Mouse (Mus musculus) forebrain, embryonic 12.5 days (tissue): ENCODE measurements at regions not wholly inside any gene's neighbourhood (a gene's known extent, or its start where the extent isn't known, plus 50 kb on each side); places are given as distances from the start of the nearest gene placed in this dataset.

Experiments
- ATAC-seq: fragments of 200-750 bp; cut with Nextera tagmentation; 2 replicates; pipeline ENCODE4 v1.8.0; 2017; ENCODE audit warnings: moderate TSS enrichment; ENCODE audit not compliant: low FRiP score
- H3K27ac ChIP-seq: fragments of 300-500 bp; sonication (generic); 2 replicates; pipeline ENCODE4 v1.5.1; 2016; ENCODE audit warnings: mild to moderate bottlenecking
- H3K27me3 ChIP-seq: fragments of 300-500 bp; sonication (generic); 2 replicates; pipeline ENCODE4 v1.6.1; 2016; ENCODE audit warnings: mild to moderate bottlenecking
- H3K36me3 ChIP-seq: fragments of 300-500 bp; sonication (generic); replicated peaks from 2 replicates; pipeline ENCODE4 v1.6.1; 2016; ENCODE audit warnings: mild to moderate bottlenecking
- H3K4me1 ChIP-seq: fragments of 300-500 bp; sonication (generic); 2 replicates; pipeline ENCODE4 v1.6.1; 2016
- H3K4me2 ChIP-seq: fragments of 300-500 bp; sonication (generic); 2 replicates; pipeline ENCODE4 v1.6.1; 2016; ENCODE audit warnings: mild to moderate bottlenecking, moderate library complexity
- H3K4me3 ChIP-seq: fragments of 300-500 bp; sonication (generic); replicated peaks from 2 replicates; pipeline ENCODE4 v1.5.1; 2016; ENCODE audit warnings: mild to moderate bottlenecking
- H3K9ac ChIP-seq: fragments of 300-500 bp; sonication (generic); 2 replicates; pipeline ENCODE4 v1.6.1; 2016; ENCODE audit warnings: mild to moderate bottlenecking
- H3K9me3 ChIP-seq: fragments of 300-500 bp; sonication (generic); 2 replicates; pipeline ENCODE4 v1.6.1; 2016
- WGBS: fragments of 180-500 bp; shearing (Covaris S2); methylation state at CpG from one replicate; pipeline ENCODE4 v1.1.7; 2016; 5-methylcytosine and 5-hydroxymethylcytosine counted together

DNA sequence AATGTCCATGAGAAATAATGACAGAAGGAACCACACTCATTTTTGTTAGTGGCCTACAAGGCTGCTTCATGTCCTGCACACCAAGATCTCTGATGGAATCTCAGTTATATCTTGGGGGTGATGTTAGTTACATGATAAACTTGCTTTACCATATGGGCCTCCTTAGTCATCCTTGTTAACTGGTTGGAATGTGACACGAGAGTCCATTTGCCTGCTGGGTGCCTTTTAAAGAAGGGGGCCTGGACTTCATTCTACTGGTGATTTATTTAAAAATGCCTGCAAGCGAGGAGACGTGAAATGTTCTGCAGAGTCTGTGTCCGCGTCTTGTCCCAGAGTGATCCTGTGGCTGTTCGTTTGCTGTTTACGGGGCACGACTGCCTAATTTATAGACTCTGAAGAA, 55.1 kb upstream of the Pdzrn3 start:
- Histone ChIP-seq H3K9me3 (no peaks in the 10 kb centered on the region), H3K36me3 (no peaks in the 10 kb centered on the region), H3K9ac (no peak overlapping the region), H3K27ac (no peak overlapping the region), H3K4me3 (no peak overlapping the region), H3K27me3 (peaks cover 5% of the 10 kb centered on the region; the same call in 1 of the 2 replicates), H3K4me1 (no peaks in the 10 kb centered on the region), H3K4me2 (no peak overlapping the region)
- 83% methylated on average over 8 of the region's 8 CpGs for WGBS
- no peak for ATAC-seq

DNA sequence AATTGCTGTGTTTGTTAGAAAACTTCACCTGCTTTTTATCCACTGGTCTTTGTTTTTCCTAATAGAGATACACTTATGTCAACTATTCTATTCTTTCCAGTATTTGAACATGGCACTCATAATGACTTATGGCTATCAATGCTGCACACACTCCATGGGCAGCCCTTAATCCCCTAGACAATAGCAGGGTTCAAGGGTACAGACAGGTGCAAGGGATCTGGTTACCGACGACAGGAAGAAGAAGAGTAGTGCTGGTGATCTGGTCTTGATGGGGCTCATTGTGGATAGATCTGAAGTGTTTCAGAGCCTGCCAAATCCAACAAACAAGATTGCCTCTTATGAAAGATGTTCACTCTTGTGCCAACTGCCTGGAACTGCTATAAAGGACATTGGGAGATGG, 51.9 kb upstream of the Pdzrn3 start:
- H3K4me1 ChIP-seq: no peaks in the 10 kb centered on the region
- no peak overlapping the region for H3K4me2 ChIP-seq
- H3K9me3 ChIP-seq: no peaks in the 10 kb centered on the region
- ATAC-seq: no peak
- WGBS: 51% methylated on average over 2 of the region's 2 CpGs
- H3K27me3 ChIP-seq: peaks cover 5% of the 10 kb centered on the region; the same call in 1 of the 2 replicates
- H3K4me3 ChIP-seq: no peak overlapping the region
- no peaks in the 10 kb centered on the region for H3K36me3 ChIP-seq
- H3K9ac ChIP-seq: no peak overlapping the region
- H3K27ac ChIP-seq: no peak overlapping the region
